Mouse (Mus musculus) olfactory bulb, adult 2 months (tissue): ENCODE measurements around the gene Skap1.

Experiments
- CTCF ChIP-seq: fragments of 200-500 bp; IDR thresholded peaks from 2 replicates; pipeline ENCODE4 v1.5.1; 2012; ENCODE audit warnings: low read depth, mild to moderate bottlenecking, low read length, moderate library complexity; ENCODE audit not compliant: insufficient read depth
- POLR2A ChIP-seq: fragments of 200-500 bp; IDR thresholded peaks from 2 replicates; pipeline ENCODE4 v1.6.1; 2012; ENCODE audit warnings: mild to moderate bottlenecking, low read depth, low read length, moderate library complexity; ENCODE audit not compliant: insufficient read depth

DNA sequence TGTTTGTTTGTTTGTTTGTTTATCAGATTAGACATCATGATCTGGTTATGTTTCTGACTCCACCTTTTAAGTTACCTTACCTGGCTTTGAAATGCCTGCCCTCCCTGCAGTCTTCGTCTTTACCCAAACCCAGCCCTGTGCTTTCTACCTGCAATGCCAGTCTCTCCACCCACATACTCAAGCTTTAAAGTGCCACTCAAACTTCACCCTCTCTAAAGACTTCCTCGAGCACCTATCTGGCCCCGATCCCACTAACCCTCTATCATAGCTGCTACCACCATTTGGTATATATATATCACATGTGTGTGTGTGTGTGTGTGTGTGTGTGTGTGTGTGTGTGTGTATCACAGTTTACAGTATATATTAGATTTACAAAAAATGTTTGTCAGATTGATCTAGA is 125.4 kb downstream of the Skap1 start:
- TF ChIP-seq POLR2A (no peak), CTCF (no peak)
